Mouse (Mus musculus) T-helper 1 cell (primary cell): ENCODE data around the gene Eef1akmt2.

Experiments
- in situ Hi-C: fragments of 300-600 bp; cut with MboI, MseI; formaldehyde crosslinking; loops from one replicate; pipeline ENCODE4 v1.15.1; 2025; ENCODE audit warnings: high pct_unique_total_duplicates

Gene Eef1akmt2

GRCm38 (mm10) chr7:132811716-132812618, 40.5 kb downstream of the Eef1akmt2 start:
- in situ Hi-C loops = no loop called here

GRCm38 (mm10) chr7:132810879-132811278, 41.6 kb downstream of the Eef1akmt2 start:
- in situ Hi-C loops = no loop called here

GRCm38 (mm10) chr7:132810368-132810767, 42.1 kb downstream of the Eef1akmt2 start:
- in situ Hi-C loops = no loop called here

- in situ Hi-C loops = loop anchor here (5.0 kb wide), 1 partner anchor 152 kb away; no protein-coding TSS in a partner anchor
Measured at GRCm38 (mm10) chr7:132809721-132810120, 42.8 kb downstream of the Eef1akmt2 start.

- in situ Hi-C loops = loop anchor here (5.0 kb wide), 1 partner anchor 152 kb away; no protein-coding TSS in a partner anchor
Measured at GRCm38 (mm10) chr7:132808841-132809682, 43.4 kb downstream of the Eef1akmt2 start.

GRCm38 (mm10) chr7:132808051-132808796, 44.2 kb downstream of the Eef1akmt2 start:
- in situ Hi-C loops = loop anchor here (5.0 kb wide), 1 partner anchor 151 kb away; no protein-coding TSS in a partner anchor

GRCm38 (mm10) chr7:132806926-132807857, 45.3 kb downstream of the Eef1akmt2 start:
- in situ Hi-C loops = loop anchor here (5.0 kb wide), 1 partner anchor 150 kb away; no protein-coding TSS in a partner anchor

- in situ Hi-C loops = loop anchor here (5.0 kb wide), 1 partner anchor 149 kb away; no protein-coding TSS in a partner anchor
Measured at GRCm38 (mm10) chr7:132806286-132806685, 46.2 kb downstream of the Eef1akmt2 start.

- in situ Hi-C loops = loop anchor here (5.0 kb wide), 2 partner anchors 38 to 148 kb away; no protein-coding TSS in a partner anchor
Measured at GRCm38 (mm10) chr7:132804951-132805350, 47.5 kb downstream of the Eef1akmt2 start.

- in situ Hi-C loops = loop anchor here (5.0 kb wide), 1 partner anchor 37 kb away; no protein-coding TSS in a partner anchor
Measured at GRCm38 (mm10) chr7:132804461-132804860, 48.0 kb downstream of the Eef1akmt2 start.

- in situ Hi-C loops = loop anchor here (5.0 kb wide), 1 partner anchor 37 kb away; no protein-coding TSS in a partner anchor
Measured at GRCm38 (mm10) chr7:132803962-132804361, 48.5 kb downstream of the Eef1akmt2 start.

GRCm38 (mm10) chr7:132803336-132803735, 49.1 kb downstream of the Eef1akmt2 start:
- in situ Hi-C loops = loop anchor here (5.0 kb wide), 1 partner anchor 36 kb away; no protein-coding TSS in a partner anchor

- in situ Hi-C loops = loop anchor here (5.0 kb wide), 1 partner anchor 35 kb away; no protein-coding TSS in a partner anchor
Measured at GRCm38 (mm10) chr7:132802691-132803090, 49.8 kb downstream of the Eef1akmt2 start.

- in situ Hi-C loops = loop anchor here (5.0 kb wide), 1 partner anchor 35 kb away; no protein-coding TSS in a partner anchor
Measured at GRCm38 (mm10) chr7:132802066-132802465, 50.4 kb downstream of the Eef1akmt2 start.

- in situ Hi-C loops = loop anchor here (5.0 kb wide), 1 partner anchor 34 kb away; no protein-coding TSS in a partner anchor
Measured at GRCm38 (mm10) chr7:132801509-132801908, 51.0 kb downstream of the Eef1akmt2 start.

- in situ Hi-C loops = loop anchor here (5.0 kb wide), 1 partner anchor 34 kb away; no protein-coding TSS in a partner anchor
Measured at GRCm38 (mm10) chr7:132800868-132801267, 51.6 kb downstream of the Eef1akmt2 start.

GRCm38 (mm10) chr7:132799119-132800016, 53.1 kb downstream of the Eef1akmt2 start:
- in situ Hi-C loops = loop anchor here (5.0 to 10.0 kb wide), 2 partner anchors 32 to 485 kb away; partner anchors contain the start of gene Chst15

GRCm38 (mm10) chr7:132795141-132795540, 57.3 kb downstream of the Eef1akmt2 start:
- in situ Hi-C loops = loop anchor here (10.0 kb wide), 1 partner anchor 480 kb away; the partner anchor contains the start of gene Chst15
